Mouse (Mus musculus) liver, embryonic 14.5 days (tissue): ENCODE measurements at regions not wholly inside any gene's neighbourhood (a gene's known extent, or its start where the extent isn't known, plus 50 kb on each side); places are given as distances from the start of the nearest gene placed in this dataset.

Experiments
- ATAC-seq: fragments of 200-750 bp; cut with Nextera tagmentation; 2 replicates; pipeline ENCODE4 v1.8.0; 2017; ENCODE audit warnings: moderate number of reproducible peaks, mild to moderate bottlenecking, moderate library complexity; ENCODE audit not compliant: insufficient read depth
- DNase-seq, 3 experiments: peaks; one replicate each; pipeline ENCODE4 v3.0.0-alpha.2; 2012 to 2013; ENCODE audit warnings: low read depth in 3 of 3, low spot score in 3 of 3
- H3K27ac ChIP-seq: fragments of 300-500 bp; sonication (generic); 2 replicates; pipeline ENCODE4 v1.5.1; 2014; ENCODE audit warnings: moderate library complexity, mild to moderate bottlenecking, control low read depth, inconsistent platforms
- H3K27me3 ChIP-seq: fragments of 300-500 bp; sonication (generic); 2 replicates; pipeline ENCODE4 v1.6.1; 2014; ENCODE audit warnings: mild to moderate bottlenecking, low read length, moderate library complexity; ENCODE audit not compliant: control insufficient read depth, insufficient read depth
- H3K36me3 ChIP-seq: fragments of 300-500 bp; sonication (generic); replicated peaks from 2 replicates; pipeline ENCODE4 v1.6.1; 2014; ENCODE audit warnings: low read depth; ENCODE audit not compliant: control insufficient read depth, insufficient read depth
- H3K4me1 ChIP-seq, 2 experiments: fragments of 200-500 bp in 1 of 2; fragments of 300-500 bp in 1 of 2; sonication (generic) in 1 of 2; replicated peaks; 2 replicates each; pipeline ENCODE4 v1.6.1; 2012 to 2014; ENCODE audit warnings: antibody characterized with exemption in 1 of 2, inconsistent platforms in 1 of 2, low read length in 1 of 2; ENCODE audit not compliant: control insufficient read depth in 2 of 2, insufficient read depth in 2 of 2
- H3K4me2 ChIP-seq: fragments of 300-500 bp; sonication (generic); 2 replicates; pipeline ENCODE4 v1.6.1; 2014; ENCODE audit warnings: low read depth, mild to moderate bottlenecking, control low read depth, moderate library complexity
- H3K4me3 ChIP-seq, 2 experiments: fragments of 200-500 bp in 1 of 2; fragments of 300-500 bp in 1 of 2; sonication (generic) in 1 of 2; 2 replicates each; pipeline ENCODE4 v1.5.1; 2012 to 2014; ENCODE audit warnings: low read depth in 2 of 2, low read length in 2 of 2, mild to moderate bottlenecking in 2 of 2, control low read depth in 1 of 2, inconsistent platforms in 1 of 2, moderate library complexity in 1 of 2; ENCODE audit not compliant: insufficient read depth in 1 of 2
- H3K9ac ChIP-seq: fragments of 300-500 bp; sonication (generic); replicated peaks from 2 replicates; pipeline ENCODE4 v1.6.1; 2014; ENCODE audit warnings: mild to moderate bottlenecking, control low read depth, moderate library complexity
- H3K9me3 ChIP-seq: fragments of 300-500 bp; sonication (generic); 2 replicates; pipeline ENCODE4 v1.6.1; 2016; ENCODE audit warnings: low read length, mixed read lengths; ENCODE audit not compliant: control insufficient read depth
- CTCF ChIP-seq: IDR thresholded peaks from 2 replicates; pipeline ENCODE4 v1.5.1; 2016; ENCODE audit warnings: antibody characterized with exemption, low read depth, control low read depth
- EP300 ChIP-seq: IDR thresholded peaks from 2 replicates; pipeline ENCODE4 v1.6.1; 2016; ENCODE audit warnings: antibody characterized with exemption, low read depth
- WGBS: fragments of 180-500 bp; shearing (Covaris S2); extraction: QIAGEN DNeasy Blood & Tissue Kit; methylation state at CpG from one replicate; pipeline ENCODE4 v1.1.7; 2014; ENCODE audit not compliant: insufficient replicate concordance; 5-methylcytosine and 5-hydroxymethylcytosine counted together

GRCm38 (mm10) chr14:61879416-61879815 is 272.2 kb downstream of the Kcnrg start:
- no peaks in the 10 kb centered on the region for H3K27me3 ChIP-seq
- no peak overlapping the region for H3K4me3 ChIP-seq
- H3K9me3 ChIP-seq: no peaks in the 10 kb centered on the region
- no peak overlapping the region for H3K4me2 ChIP-seq
- no peaks in the 10 kb centered on the region for H3K4me1 ChIP-seq
- H3K27ac ChIP-seq: no peak overlapping the region
- TF ChIP-seq CTCF: no peak
- no peak for TF ChIP-seq EP300
- 47% methylated on average over 2 of the region's 2 CpGs for WGBS
- ATAC-seq (no peak), DNase-seq (no peak)
- no peaks in the 10 kb centered on the region for H3K36me3 ChIP-seq
- H3K9ac ChIP-seq: no peak overlapping the region

GRCm38 (mm10) chr14:61880514-61881259 is 273.4 kb downstream of the Kcnrg start:
- H3K9ac ChIP-seq: no peak overlapping the region

GRCm38 (mm10) chr14:61885241-61886015 is 278.2 kb downstream of the Kcnrg start:
- H3K4me1 ChIP-seq: no peaks in the 10 kb centered on the region
- no peak for DNase-seq
- H3K27me3 ChIP-seq: no peaks in the 10 kb centered on the region
- no peaks in the 10 kb centered on the region for H3K36me3 ChIP-seq
- H3K27ac ChIP-seq: no peak overlapping the region
- no peak overlapping the region for H3K4me3 ChIP-seq
- no peak for ATAC-seq
- WGBS: 63% methylated on average over 6 of the region's 6 CpGs
- H3K9me3 ChIP-seq: no peaks in the 10 kb centered on the region
- no peak overlapping the region for H3K9ac ChIP-seq
- TF ChIP-seq EP300: no peak
- TF ChIP-seq CTCF: no peak
- no peak overlapping the region for H3K4me2 ChIP-seq

More at GRCm38 (mm10) chr14:61880514-61881259, 273.4 kb downstream of the Kcnrg start:
- ATAC-seq (no peak), DNase-seq (no peak)
- Histone ChIP-seq H3K27me3 (no peaks in the 10 kb centered on the region), H3K36me3 (no peaks in the 10 kb centered on the region), H3K9me3 (no peaks in the 10 kb centered on the region), H3K27ac (no peak overlapping the region), H3K4me3 (no peak overlapping the region), H3K4me1 (no peaks in the 10 kb centered on the region), H3K4me2 (no peak overlapping the region)
- TF ChIP-seq EP300 (no peak), CTCF (no peak)
- 62% methylated on average over 9 of the region's 9 CpGs for WGBS

- Histone ChIP-seq H3K4me3 (no peak overlapping the region), H3K9me3 (no peaks in the 10 kb centered on the region), H3K4me2 (no peak overlapping the region), H3K27ac (no peak overlapping the region), H3K36me3 (no peaks in the 10 kb centered on the region), H3K4me1 (no peaks in the 10 kb centered on the region), H3K9ac (no peak overlapping the region), H3K27me3 (no peaks in the 10 kb centered on the region)
- TF ChIP-seq EP300 (no peak), CTCF (no peak)
- DNase-seq (no peak), ATAC-seq (no peak)
- WGBS: 67% methylated on average over 8 of the region's 8 CpGs
Observed at GRCm38 (mm10) chr14:61889626-61890025, 282.4 kb downstream of the Kcnrg start.

GRCm38 (mm10) chr14:61893786-61894185 is 286.5 kb downstream of the Kcnrg start:
- WGBS: 55% methylated on average over 3 of the region's 3 CpGs

More at GRCm38 (mm10) chr14:61893786-61894185, 286.5 kb downstream of the Kcnrg start:
- Histone ChIP-seq H3K27ac (no peak overlapping the region), H3K36me3 (no peaks in the 10 kb centered on the region), H3K4me2 (no peak overlapping the region), H3K4me3 (no peak overlapping the region), H3K9me3 (no peaks in the 10 kb centered on the region), H3K9ac (no peak overlapping the region), H3K27me3 (no peaks in the 10 kb centered on the region), H3K4me1 (no peaks in the 10 kb centered on the region)
- TF ChIP-seq EP300 (no peak), CTCF (no peak)
- ATAC-seq (no peak), DNase-seq (no peak)
